Comparison of ENCODE assay signal across 9 mouse cellular contexts in genomic region chr10:64039760-64040535, GRCm38 (mm10). TPM values are rescaled to one million over a fixed set of nuclear protein-coding genes. Genes with fewer than 3 reads are reported as not detected.
DNase-seq lines count a peak whose midpoint lies in the region; ATAC-seq and TF ChIP-seq lines count a peak whose summit lies in the region.
"Had no signal": no experiment of that assay in that cellular context is flagged by ENCODE, and none has a peak within 500 bp of the region (broad histone marks: within the 10 kb centered on the region; RNA-seq: fewer than 3 reads in every experiment).

No protein-coding gene starts in this region.

- TF ChIP-seq CTCF in liver, adult 2 months (IDR thresholded peaks at IDR 0.05; ENCODE audit: low read depth, low read length), result no peak
- no peak for TF ChIP-seq CTCF in cortical plate, adult 2 months (IDR thresholded peaks at IDR 0.05; ENCODE audit: extremely low read depth, insufficient read depth, low read length)

- no peak overlapping the region for H3K27ac ChIP-seq in liver, adult 2 months (replicated peaks; ENCODE audit: insufficient read depth, low read depth, low read length)
- H3K27ac ChIP-seq in liver, embryonic 12.5 days, result no peak overlapping the region
- peak overlapping the region; percentile 64; the same call in 1 of the 2 replicates for H3K27ac ChIP-seq in cortical plate, adult 2 months (ENCODE audit: insufficient read depth, low read length)
- no peak overlapping the region for H3K27ac ChIP-seq in heart, embryonic 14.5 days (replicated peaks in 1 of 2; ENCODE audit: control insufficient read depth in 1 of 2, insufficient read depth in 1 of 2, low read depth in 2 of 2, low read length in 2 of 2)
- H3K27ac ChIP-seq in intestine, embryonic 16.5 days (ENCODE audit: low read length), result no peak overlapping the region

- 81% methylated on average over 17 of the region's 17 CpGs for WGBS in liver, adult 2 months
- 67% methylated on average over 17 of the region's 17 CpGs for WGBS in liver, embryonic 12.5 days (ENCODE audit: insufficient replicate concordance)
- WGBS in heart, embryonic 14.5 days, result 69% methylated on average over 17 of the region's 17 CpGs
- WGBS in intestine, embryonic 16.5 days, result 78% methylated on average over 17 of the region's 17 CpGs

- 0 out of 2 replicates have a peak, but pooled peaks cover 4% of the 10 kb centered on the region for H3K9me3 ChIP-seq in liver, embryonic 12.5 days (replicated peaks)
- no peaks in the 10 kb centered on the region for H3K9me3 ChIP-seq in heart, embryonic 14.5 days (ENCODE audit: control insufficient read depth, low read length)
- no peaks in the 10 kb centered on the region for H3K9me3 ChIP-seq in intestine, embryonic 16.5 days (ENCODE audit: control insufficient read depth, low read length)

- H3K4me1 ChIP-seq in liver, adult 2 months (ENCODE audit: control insufficient read depth, insufficient read depth, low read length), result no peaks in the 10 kb centered on the region; the same call in 1 of the 2 replicates
- no peaks in the 10 kb centered on the region for H3K4me1 ChIP-seq in liver, embryonic 12.5 days
- peaks cover 1% of the 10 kb centered on the region for H3K4me1 ChIP-seq in cortical plate, adult 2 months (ENCODE audit: control insufficient read depth, insufficient read depth, low read length)
- peaks cover 5 to 11% of the 10 kb centered on the region in 2 experiments for H3K4me1 ChIP-seq in heart, embryonic 14.5 days (ENCODE audit: control insufficient read depth in 2 of 2, insufficient read depth in 2 of 2, low read length in 2 of 2)
- no peaks in the 10 kb centered on the region for H3K4me1 ChIP-seq in intestine, embryonic 16.5 days (ENCODE audit: control insufficient read depth, insufficient read depth, low read length)

- no peak for ATAC-seq in liver, embryonic 12.5 days
- no peak for ATAC-seq in heart, embryonic 14.5 days (ENCODE audit: insufficient number of reproducible peaks, insufficient read depth, low FRiP score, low read depth)
- no peak for ATAC-seq in intestine, embryonic 16.5 days

- peak; percentile 16 for DNase-seq in liver, adult 2 months (ENCODE audit: extremely low read depth, low read depth, low spot score)
- DNase-seq in lung, postnatal 10 days, result peak; percentile 21
- DNase-seq in thymus, postnatal 10 days (ENCODE audit: low spot score in 2 of 2), result no peak
- no peak for DNase-seq in urinary bladder, postnatal 4 days (ENCODE audit: low spot score in 2 of 2)

- no peak overlapping the region for H3K4me2 ChIP-seq in liver, embryonic 12.5 days
- 0 out of 2 replicates have a peak overlapping the region, but pooled peaks have one; percentile 13 for H3K4me2 ChIP-seq in heart, embryonic 14.5 days (ENCODE audit: low read length)
- H3K4me2 ChIP-seq in intestine, embryonic 16.5 days (ENCODE audit: low read depth, low read length), result no peak overlapping the region

- no peaks in the 10 kb centered on the region for H3K36me3 ChIP-seq in liver, adult 2 months (ENCODE audit: control insufficient read depth, insufficient read depth, low read length)
- no peaks in the 10 kb centered on the region for H3K36me3 ChIP-seq in liver, embryonic 12.5 days
- no peaks in the 10 kb centered on the region for H3K36me3 ChIP-seq in heart, embryonic 14.5 days (ENCODE audit: control insufficient read depth, insufficient read depth, low read length)
- H3K36me3 ChIP-seq in intestine, embryonic 16.5 days (ENCODE audit: control insufficient read depth, insufficient read depth, low read length), result no peaks in the 10 kb centered on the region

- no peak for TF ChIP-seq POLR2A in liver, adult 2 months (IDR thresholded peaks at IDR 0.05; ENCODE audit: extremely low read depth, insufficient read depth, low read length)
- TF ChIP-seq POLR2A in cortical plate, adult 2 months (IDR thresholded peaks at IDR 0.05; ENCODE audit: extremely low read depth, insufficient read depth, low read length), result no peak

- H3K79me2 ChIP-seq in liver, adult 2 months (ENCODE audit: control insufficient read depth, insufficient read depth, low read length), result no peaks in the 10 kb centered on the region

- no peak overlapping the region for H3K4me3 ChIP-seq in liver, adult 2 months (ENCODE audit: insufficient read depth, low read depth, low read length)
- no peak overlapping the region for H3K4me3 ChIP-seq in liver, embryonic 12.5 days
- no peak overlapping the region for H3K4me3 ChIP-seq in cortical plate, adult 2 months (ENCODE audit: insufficient read depth, low read length)
- no peak overlapping the region for H3K4me3 ChIP-seq in heart, embryonic 14.5 days (ENCODE audit: control insufficient read depth in 1 of 2, insufficient read depth in 1 of 2, low read depth in 1 of 2, low read length in 2 of 2)
- H3K4me3 ChIP-seq in intestine, embryonic 16.5 days (ENCODE audit: low read length), result no peak overlapping the region

- H3K9ac ChIP-seq in liver, adult 2 months (ENCODE audit: low read depth, low read length), result no peak overlapping the region
- H3K9ac ChIP-seq in liver, embryonic 12.5 days, result no peak overlapping the region
- H3K9ac ChIP-seq in heart, embryonic 14.5 days (ENCODE audit: low read length), result 0 out of 2 replicates have a peak overlapping the region, but pooled peaks have one; percentile 4
- H3K9ac ChIP-seq in intestine, embryonic 16.5 days (ENCODE audit: low read depth, low read length), result no peak overlapping the region

- no peaks in the 10 kb centered on the region for H3K27me3 ChIP-seq in liver, adult 2 months (ENCODE audit: control insufficient read depth, insufficient read depth, low read length)
- H3K27me3 ChIP-seq in liver, embryonic 12.5 days (replicated peaks), result no peaks in the 10 kb centered on the region
- H3K27me3 ChIP-seq in heart, embryonic 14.5 days (ENCODE audit: control insufficient read depth, insufficient read depth, low read length), result no peaks in the 10 kb centered on the region
- H3K27me3 ChIP-seq in intestine, embryonic 16.5 days (replicated peaks; ENCODE audit: control insufficient read depth, insufficient read depth, low read length), result no peaks in the 10 kb centered on the region

RNA-seq across cellular contexts. Expression of gene Lrrtm3, which starts 50.1 kb away (rescaled TPM):
- total RNA-seq in liver, adult 2 months (2014; rRNA removed), result 0.20 TPM in 1 of 2 replicates, not detected in the other
- polyA plus RNA-seq in liver, adult 2 months (2012; rRNA removed), result 0.04 TPM in 1 of 2 replicates, not detected in the other
- polyA plus RNA-seq in liver, embryonic 12.5 days (2016; fragmentation: Nextera tagmentation; extraction: Ambion mirVana), result 0.07 and 0.33 TPM in 2 replicates
- 40.9 and 45.1 TPM in 2 replicates for polyA plus RNA-seq in cortical plate, adult 2 months (2012; rRNA removed)
- polyA plus RNA-seq in heart, embryonic 14.5 days (2014; fragmentation: Nextera tagmentation; extraction: Ambion mirVana), result 0.99 and 2.5 TPM in 2 replicates
- 3.0 and 3.7 TPM in 2 replicates for polyA plus RNA-seq in intestine, embryonic 16.5 days (2015; fragmentation: Nextera tagmentation; extraction: Ambion mirVana)
- total RNA-seq: MEL had no signal

Comparison
In these comparisons a context has a peak if more than half of its experiments do, and no peak if none do; other contexts are left out.
1. DNase-seq: peak in liver, adult 2 months (single experiment) and lung, postnatal 10 days (single experiment); none in thymus, postnatal 10 days (0 of 2) and urinary bladder, postnatal 4 days (0 of 2).